Mouse (Mus musculus) heart, embryonic 13.5 days (tissue): ENCODE results near the gene Akt2. TPM values are rescaled to one million over a fixed set of nuclear protein-coding genes. Genes with fewer than 3 reads are reported as not detected.

Experiments used
- ATAC-seq: fragments of 200-750 bp; cut with Nextera tagmentation; 2 replicates; pipeline ENCODE4 v1.8.0; 2017; ENCODE audit warnings: moderate TSS enrichment; ENCODE audit not compliant: insufficient number of reproducible peaks, low FRiP score, low TSS enrichment; ENCODE audit errors: extremely low read depth
- H3K27ac ChIP-seq: fragments of 300-500 bp; sonication (generic); replicated peaks from 2 replicates; pipeline ENCODE4 v1.5.1; 2015; ENCODE audit warnings: moderate library complexity, mild to moderate bottlenecking, inconsistent platforms
- H3K27me3 ChIP-seq: fragments of 300-500 bp; sonication (generic); replicated peaks from 2 replicates; pipeline ENCODE4 v1.6.1; 2015; ENCODE audit warnings: mild to moderate bottlenecking, inconsistent platforms
- H3K36me3 ChIP-seq: fragments of 300-500 bp; sonication (generic); 2 replicates; pipeline ENCODE4 v1.6.1; 2015; ENCODE audit warnings: mild to moderate bottlenecking, inconsistent platforms
- H3K4me1 ChIP-seq: fragments of 300-500 bp; sonication (generic); 2 replicates; pipeline ENCODE4 v1.6.1; 2015; ENCODE audit warnings: inconsistent platforms
- H3K4me2 ChIP-seq: fragments of 300-500 bp; sonication (generic); 2 replicates; pipeline ENCODE4 v1.6.1; 2015; ENCODE audit warnings: inconsistent platforms, mild to moderate bottlenecking, moderate library complexity
- H3K4me3 ChIP-seq: fragments of 300-500 bp; sonication (generic); 2 replicates; pipeline ENCODE4 v1.5.1; 2015; ENCODE audit warnings: moderate library complexity, mild to moderate bottlenecking, inconsistent platforms
- H3K9ac ChIP-seq: fragments of 300-500 bp; sonication (generic); 2 replicates; pipeline ENCODE4 v1.6.1; 2015; ENCODE audit warnings: inconsistent platforms, mild to moderate bottlenecking, moderate library complexity
- H3K9me3 ChIP-seq: fragments of 300-500 bp; sonication (generic); 2 replicates; pipeline ENCODE4 v1.6.1; 2016; ENCODE audit warnings: inconsistent platforms
- WGBS: fragments of 180-500 bp; shearing (Covaris S2); methylation state at CpG from one replicate; pipeline ENCODE4 v1.1.7; 2015; ENCODE audit warnings: mixed read lengths; 5-methylcytosine and 5-hydroxymethylcytosine counted together
- polyA plus RNA-seq: library from polyadenylated mRNA; unstranded; fragments of >200 nt; fragmentation: Nextera tagmentation; extraction: Ambion mirVana; gene quantifications from 2 replicates; pipeline ENCODE4 v1.2.1, GENCODE M21; 2015

The Akt2 gene
- polyA plus RNA-seq, 1 experiment from 2014 or later = 73.4 TPM

GRCm38 (mm10) chr7:27560978-27561377 lies 30.4 kb upstream of the Akt2 start:
- peaks cover 26% of the 10 kb centered on the region for H3K4me1 ChIP-seq
- no peak; the same call in 1 of the 2 replicates for ATAC-seq
- peak overlapping the region; percentile 58 for H3K9ac ChIP-seq
- no peaks in the 10 kb centered on the region for H3K9me3 ChIP-seq
- peak overlapping the region; percentile 52 for H3K4me2 ChIP-seq
- no peaks in the 10 kb centered on the region for H3K27me3 ChIP-seq
- peaks cover 78% of the 10 kb centered on the region for H3K36me3 ChIP-seq
- WGBS = 74% methylated on average over 1 of the region's 1 CpGs
- peak overlapping the region; percentile 25 for H3K4me3 ChIP-seq
- peak overlapping the region; percentile 87 for H3K27ac ChIP-seq

GRCm38 (mm10) chr7:27569580-27570224 lies 21.6 kb upstream of the Akt2 start:
- no peak overlapping the region for H3K4me2 ChIP-seq

GRCm38 (mm10) chr7:27572133-27572532 lies 19.2 kb upstream of the Akt2 start:
- Histone ChIP-seq H3K4me1 (no peaks in the 10 kb centered on the region), H3K4me3 (no peak overlapping the region), H3K9me3 (no peaks in the 10 kb centered on the region), H3K36me3 (peaks cover 95% of the 10 kb centered on the region), H3K9ac (no peak overlapping the region), H3K4me2 (no peak overlapping the region), H3K27me3 (no peaks in the 10 kb centered on the region), H3K27ac (no peak overlapping the region)
- ATAC-seq = no peak
- 96% methylated on average over 4 of the region's 4 CpGs for WGBS

More at GRCm38 (mm10) chr7:27569580-27570224, 21.6 kb upstream of the Akt2 start:
- Histone ChIP-seq H3K4me1 (no peaks in the 10 kb centered on the region), H3K4me3 (no peak overlapping the region), H3K9me3 (no peaks in the 10 kb centered on the region), H3K9ac (no peak overlapping the region), H3K36me3 (peaks cover 93% of the 10 kb centered on the region), H3K27me3 (no peaks in the 10 kb centered on the region), H3K27ac (no peak overlapping the region)
- 77% methylated on average over 5 of the region's 5 CpGs for WGBS
- ATAC-seq = no peak

GRCm38 (mm10) chr7:27574124-27574880 lies 17.1 kb upstream of the Akt2 start:
- H3K27ac ChIP-seq = no peak overlapping the region
- no peaks in the 10 kb centered on the region for H3K9me3 ChIP-seq
- H3K4me1 ChIP-seq = no peaks in the 10 kb centered on the region
- H3K4me2 ChIP-seq = no peak overlapping the region
- no peak overlapping the region for H3K9ac ChIP-seq
- no peaks in the 10 kb centered on the region for H3K27me3 ChIP-seq
- H3K36me3 ChIP-seq = peaks cover 95% of the 10 kb centered on the region
- ATAC-seq = no peak
- no peak overlapping the region for H3K4me3 ChIP-seq
- 93% methylated on average over 14 of the region's 14 CpGs for WGBS

- 66% methylated on average over 6 of the region's 6 CpGs for WGBS
- Histone ChIP-seq H3K9me3 (no peaks in the 10 kb centered on the region), H3K27ac (no peak overlapping the region), H3K4me3 (no peak overlapping the region), H3K27me3 (no peaks in the 10 kb centered on the region), H3K9ac (no peak overlapping the region), H3K4me2 (no peak overlapping the region), H3K4me1 (no peaks in the 10 kb centered on the region), H3K36me3 (peaks cover 98% of the 10 kb centered on the region)
- no peak for ATAC-seq
These were observed 14.4 kb upstream of the Akt2 start for GRCm38 (mm10) chr7:27576914-27577313.

GRCm38 (mm10) chr7:27577589-27577988 lies 13.8 kb upstream of the Akt2 start:
- Histone ChIP-seq H3K27me3 (no peaks in the 10 kb centered on the region), H3K4me3 (no peak overlapping the region), H3K36me3 (peaks cover 98% of the 10 kb centered on the region), H3K27ac (no peak overlapping the region), H3K4me1 (no peaks in the 10 kb centered on the region), H3K4me2 (no peak overlapping the region), H3K9ac (no peak overlapping the region), H3K9me3 (no peaks in the 10 kb centered on the region)
- WGBS = 89% methylated on average over 6 of the region's 6 CpGs
- ATAC-seq = no peak

- 85% methylated on average over 7 of the region's 7 CpGs for WGBS
- ATAC-seq = no peak
- H3K4me2 ChIP-seq = no peak overlapping the region
These were observed 12.9 kb upstream of the Akt2 start for GRCm38 (mm10) chr7:27578465-27578864.

GRCm38 (mm10) chr7:27580380-27581174 lies 10.8 kb upstream of the Akt2 start:
- ATAC-seq = no peak
- whole genome bisulfite sequencing = 90% methylated on average over 14 of the region's 14 CpGs
- H3K9ac ChIP-seq = no peak overlapping the region
- H3K4me1 ChIP-seq = no peaks in the 10 kb centered on the region
- H3K27me3 ChIP-seq = no peaks in the 10 kb centered on the region
- H3K36me3 ChIP-seq = peaks cover 94% of the 10 kb centered on the region
- no peak overlapping the region for H3K4me2 ChIP-seq
- H3K9me3 ChIP-seq = no peaks in the 10 kb centered on the region
- H3K4me3 ChIP-seq = no peak overlapping the region
- no peak overlapping the region for H3K27ac ChIP-seq

More at GRCm38 (mm10) chr7:27578465-27578864, 12.9 kb upstream of the Akt2 start:
- no peaks in the 10 kb centered on the region for H3K9me3 ChIP-seq
- H3K36me3 ChIP-seq = peaks cover 98% of the 10 kb centered on the region
- H3K27me3 ChIP-seq = no peaks in the 10 kb centered on the region
- H3K4me3 ChIP-seq = no peak overlapping the region
- no peaks in the 10 kb centered on the region for H3K4me1 ChIP-seq
- no peak overlapping the region for H3K27ac ChIP-seq
- H3K9ac ChIP-seq = no peak overlapping the region

GRCm38 (mm10) chr7:27586861-27587260 lies 4.5 kb upstream of the Akt2 start:
- Histone ChIP-seq H3K9me3 (no peaks in the 10 kb centered on the region), H3K27me3 (no peaks in the 10 kb centered on the region), H3K4me1 (no peaks in the 10 kb centered on the region), H3K4me3 (no peak overlapping the region), H3K27ac (no peak overlapping the region), H3K9ac (no peak overlapping the region), H3K36me3 (peaks cover 33% of the 10 kb centered on the region), H3K4me2 (no peak overlapping the region)
- ATAC-seq = no peak
- WGBS = 77% methylated on average over 2 of the region's 2 CpGs

- no peak overlapping the region for H3K27ac ChIP-seq
- WGBS = 80% methylated on average over 2 of the region's 2 CpGs
- H3K27me3 ChIP-seq = no peaks in the 10 kb centered on the region
- no peaks in the 10 kb centered on the region for H3K9me3 ChIP-seq
- H3K9ac ChIP-seq = no peak overlapping the region
- peaks cover 25% of the 10 kb centered on the region for H3K36me3 ChIP-seq
- H3K4me1 ChIP-seq = peaks cover 3% of the 10 kb centered on the region
- no peak for ATAC-seq
- no peak overlapping the region for H3K4me3 ChIP-seq
- H3K4me2 ChIP-seq = no peak overlapping the region
These were observed 3.6 kb upstream of the Akt2 start for GRCm38 (mm10) chr7:27587741-27588140.

GRCm38 (mm10) chr7:27590088-27590487 lies 1.3 kb upstream of the Akt2 start:
- Histone ChIP-seq H3K27me3 (no peaks in the 10 kb centered on the region), H3K36me3 (peaks cover 12% of the 10 kb centered on the region), H3K4me2 (no peak overlapping the region), H3K9ac (no peak overlapping the region), H3K4me3 (no peak overlapping the region), H3K4me1 (peaks cover 26% of the 10 kb centered on the region), H3K9me3 (no peaks in the 10 kb centered on the region), H3K27ac (no peak overlapping the region)
- WGBS = 94% methylated on average over 4 of the region's 4 CpGs
- ATAC-seq = no peak
